Mouse (Mus musculus): Measurements from ENCODE around the gene Nudt19. TPM values are rescaled to one million over a fixed set of nuclear protein-coding genes. Genes with fewer than 3 reads are reported as not detected.
A peak's percentile ranks its signal among the peaks of the same experiment; 100 is the strongest.
"Not testable (repeated sequence)": the region's sequence is repeated elsewhere in the genome, so short reads cannot be mapped to it uniquely, and the experiment has no call there.

Gene Nudt19
- 32.0 and 36.7 TPM in 2 replicates for polyA plus RNA-seq (2012; rRNA removed)

- DNase-seq (ENCODE audit: low read depth) = no peak
Observed at GRCm38 (mm10) chr7:35556205-35556603, at the start of gene Nudt19. Gene Nudt19 (minus strand): TSS chr7:35556304.

GRCm38 (mm10) chr7:35602766-35603165 is 46.7 kb upstream of the Nudt19 start:
- no peak for DNase-seq (ENCODE audit: low read depth)

- DNase-seq (ENCODE audit: low read depth) = no peak
Observed at GRCm38 (mm10) chr7:35601106-35601505, 45.0 kb upstream of the Nudt19 start.

GRCm38 (mm10) chr7:35600031-35600430 is 43.9 kb upstream of the Nudt19 start:
- DNase-seq (ENCODE audit: low read depth) = no peak

GRCm38 (mm10) chr7:35599492-35599891 is 43.4 kb upstream of the Nudt19 start:
- DNase-seq (ENCODE audit: low read depth) = no peak

GRCm38 (mm10) chr7:35594311-35594710 is 38.2 kb upstream of the Nudt19 start:
- DNase-seq (ENCODE audit: low read depth) = no peak

- peak; percentile 26 for DNase-seq (ENCODE audit: low read depth)
Observed at GRCm38 (mm10) chr7:35590731-35591191, 34.7 kb upstream of the Nudt19 start.

GRCm38 (mm10) chr7:35589485-35589884 is 33.4 kb upstream of the Nudt19 start:
- DNase-seq (ENCODE audit: low read depth) = no peak

- DNase-seq (ENCODE audit: low read depth) = no peak
Observed at GRCm38 (mm10) chr7:35588680-35589428, 32.8 kb upstream of the Nudt19 start.

GRCm38 (mm10) chr7:35587728-35588127 is 31.6 kb upstream of the Nudt19 start:
- DNase-seq (ENCODE audit: low read depth) = no peak

GRCm38 (mm10) chr7:35586906-35587445 is 30.9 kb upstream of the Nudt19 start:
- DNase-seq (ENCODE audit: low read depth) = no peak

- peak; percentile 84 for DNase-seq (ENCODE audit: low read depth)
Observed at GRCm38 (mm10) chr7:35586055-35586905, 30.2 kb upstream of the Nudt19 start, which contains the start of gene Ankrd27. Gene Ankrd27 (plus strand): TSS chr7:35586244.

- DNase-seq (ENCODE audit: low read depth) = no peak
Observed at GRCm38 (mm10) chr7:35585191-35586054, 29.3 kb upstream of the Nudt19 start, which contains the start of gene Rgs9bp. Gene Rgs9bp (minus strand): TSS chr7:35585582.

GRCm38 (mm10) chr7:35584786-35585190 is 28.7 kb upstream of the Nudt19 start:
- no peak for DNase-seq (ENCODE audit: low read depth)

GRCm38 (mm10) chr7:35584068-35584785 is 28.1 kb upstream of the Nudt19 start:
- no peak for DNase-seq (ENCODE audit: low read depth)

GRCm38 (mm10) chr7:35583476-35584025 is 27.4 kb upstream of the Nudt19 start:
- DNase-seq (ENCODE audit: low read depth) = no peak

- DNase-seq (ENCODE audit: low read depth) = no peak
Observed at GRCm38 (mm10) chr7:35582719-35583118, 26.6 kb upstream of the Nudt19 start.

GRCm38 (mm10) chr7:35579849-35580248 is 23.7 kb upstream of the Nudt19 start:
- no peak for DNase-seq (ENCODE audit: low read depth)

- DNase-seq (ENCODE audit: low read depth) = not testable (repeated sequence)
Observed at GRCm38 (mm10) chr7:35570883-35571282, 14.8 kb upstream of the Nudt19 start.

GRCm38 (mm10) chr7:35569724-35570123 is 13.6 kb upstream of the Nudt19 start:
- not testable (repeated sequence) for DNase-seq (ENCODE audit: low read depth)

All from gonadal fat pad, adult 2 months (tissue).